Mouse (Mus musculus): ENCODE measurements around the gene Zfp784. TPM values are rescaled to one million over a fixed set of nuclear protein-coding genes. Genes with fewer than 3 reads are reported as not detected.
"Not testable (repeated sequence)": the region's sequence is repeated elsewhere in the genome, so short reads cannot be mapped to it uniquely, and the experiment has no call there.

The Zfp784 gene
- polyA plus RNA-seq, 1 experiment: 1.9 TPM

GRCm38 (mm10) chr7:5020000-5020681 is 18.1 kb downstream of the Zfp784 start, which contains the start of the genes Zfp865 and Ccdc106:
Gene Zfp865, plus strand, starts transcription at chr7:5020376.
Gene Ccdc106, plus strand, starts transcription at chr7:5020553.
- Histone ChIP-seq H3K4me1 (ENCODE audit: control insufficient read depth, insufficient read depth, insufficient read length, low read length) (peaks cover 7% of the 10 kb centered on the region; the same call in 1 of the 2 replicates), H3K4me3 (ENCODE audit: insufficient read depth, low read depth, low read length) (peak within 1 kb of the TSS; percentile 64), H3K27ac (replicated peaks; ENCODE audit: low read depth, low read length) (peak within 1 kb of the TSS; percentile 93)

GRCm38 (mm10) chr7:5019576-5019975 is 18.7 kb downstream of the Zfp784 start:
- H3K4me3 ChIP-seq (ENCODE audit: insufficient read depth, low read depth, low read length): peak overlapping the region; percentile 64

GRCm38 (mm10) chr7:5017931-5018330 is 20.3 kb downstream of the Zfp784 start:
- Histone ChIP-seq H3K4me1 (ENCODE audit: control insufficient read depth, insufficient read depth, insufficient read length, low read length) (peaks cover 7% of the 10 kb centered on the region; the same call in 1 of the 2 replicates), H3K4me3 (ENCODE audit: insufficient read depth, low read depth, low read length) (no peak overlapping the region), H3K27ac (replicated peaks; ENCODE audit: low read depth, low read length) (no peak overlapping the region)

More at GRCm38 (mm10) chr7:5019576-5019975, 18.7 kb downstream of the Zfp784 start:
- not testable (repeated sequence) for H3K4me1 ChIP-seq (ENCODE audit: control insufficient read depth, insufficient read depth, insufficient read length, low read length)
- peak overlapping the region; percentile 93 for H3K27ac ChIP-seq (replicated peaks; ENCODE audit: low read depth, low read length)

- Histone ChIP-seq H3K4me3 (ENCODE audit: insufficient read depth, low read depth, low read length) (no peak overlapping the region), H3K27ac (replicated peaks; ENCODE audit: low read depth, low read length) (no peak overlapping the region), H3K4me1 (ENCODE audit: control insufficient read depth, insufficient read depth, insufficient read length, low read length) (peaks cover 7% of the 10 kb centered on the region; the same call in 1 of the 2 replicates)
Measured at GRCm38 (mm10) chr7:5017352-5017751, 20.9 kb downstream of the Zfp784 start.

- peaks cover 7% of the 10 kb centered on the region; the same call in 1 of the 2 replicates for H3K4me1 ChIP-seq (ENCODE audit: control insufficient read depth, insufficient read depth, insufficient read length, low read length)
- H3K4me3 ChIP-seq (ENCODE audit: insufficient read depth, low read depth, low read length): no peak overlapping the region
- H3K27ac ChIP-seq (replicated peaks; ENCODE audit: low read depth, low read length): no peak overlapping the region
Measured at GRCm38 (mm10) chr7:5016920-5017319, 21.3 kb downstream of the Zfp784 start.

- peak overlapping the region; percentile 75 for H3K4me3 ChIP-seq (ENCODE audit: insufficient read depth, low read depth, low read length)
- H3K27ac ChIP-seq (replicated peaks; ENCODE audit: low read depth, low read length): peak overlapping the region; percentile 77
- peaks cover 3% of the 10 kb centered on the region; the same call in 1 of the 2 replicates for H3K4me1 ChIP-seq (ENCODE audit: control insufficient read depth, insufficient read depth, insufficient read length, low read length)
Measured at GRCm38 (mm10) chr7:5016057-5016456, 22.2 kb downstream of the Zfp784 start.

GRCm38 (mm10) chr7:5015118-5016001 is 22.9 kb downstream of the Zfp784 start, which contains the start of gene Gm44973:
Gene Gm44973, plus strand, starts transcription at chr7:5015496.
- peak within 1 kb of the TSS; percentile 98 for H3K4me3 ChIP-seq (ENCODE audit: insufficient read depth, low read depth, low read length)
- H3K27ac ChIP-seq (replicated peaks; ENCODE audit: low read depth, low read length): peak within 1 kb of the TSS; percentile 99
- H3K4me1 ChIP-seq (ENCODE audit: control insufficient read depth, insufficient read depth, insufficient read length, low read length): peaks cover 3% of the 10 kb centered on the region; the same call in 1 of the 2 replicates

- Histone ChIP-seq H3K4me3 (ENCODE audit: insufficient read depth, low read depth, low read length) (peak within 1 kb of the TSS; percentile 98), H3K27ac (replicated peaks; ENCODE audit: low read depth, low read length) (peak within 1 kb of the TSS; percentile 99), H3K4me1 (ENCODE audit: control insufficient read depth, insufficient read depth, insufficient read length, low read length) (peaks cover 3% of the 10 kb centered on the region; the same call in 1 of the 2 replicates)
Measured at GRCm38 (mm10) chr7:5014251-5015117, 23.8 kb downstream of the Zfp784 start, which contains the start of the genes Zfp524 and Fiz1. Gene Zfp524, plus strand, starts transcription at chr7:5014415. Gene Fiz1, minus strand, starts transcription at chr7:5014697.

GRCm38 (mm10) chr7:5012681-5013513 is 25.3 kb downstream of the Zfp784 start:
- Histone ChIP-seq H3K4me3 (ENCODE audit: insufficient read depth, low read depth, low read length) (no peak overlapping the region), H3K27ac (replicated peaks; ENCODE audit: low read depth, low read length) (no peak overlapping the region), H3K4me1 (ENCODE audit: control insufficient read depth, insufficient read depth, insufficient read length, low read length) (peaks cover 1% of the 10 kb centered on the region; the same call in 1 of the 2 replicates)

GRCm38 (mm10) chr7:5008229-5008628 is 30.0 kb downstream of the Zfp784 start:
- Histone ChIP-seq H3K27ac (replicated peaks; ENCODE audit: low read depth, low read length) (no peak overlapping the region), H3K4me3 (ENCODE audit: insufficient read depth, low read depth, low read length) (no peak overlapping the region), H3K4me1 (ENCODE audit: control insufficient read depth, insufficient read depth, insufficient read length, low read length) (no peaks in the 10 kb centered on the region)

GRCm38 (mm10) chr7:5002876-5003275 is 35.4 kb downstream of the Zfp784 start:
- not testable (repeated sequence) for H3K27ac ChIP-seq (replicated peaks; ENCODE audit: low read depth, low read length); H3K4me1 ChIP-seq (ENCODE audit: control insufficient read depth, insufficient read depth, insufficient read length, low read length); H3K4me3 ChIP-seq (ENCODE audit: insufficient read depth, low read depth, low read length)

GRCm38 (mm10) chr7:4999876-5000275 is 38.4 kb downstream of the Zfp784 start:
- H3K27ac ChIP-seq (replicated peaks; ENCODE audit: low read depth, low read length): no peak overlapping the region
- H3K4me1 ChIP-seq (ENCODE audit: control insufficient read depth, insufficient read depth, insufficient read length, low read length): peaks cover 8% of the 10 kb centered on the region; the same call in 1 of the 2 replicates
- H3K4me3 ChIP-seq (ENCODE audit: insufficient read depth, low read depth, low read length): no peak overlapping the region

- H3K27ac ChIP-seq (replicated peaks; ENCODE audit: low read depth, low read length): no peak overlapping the region
- H3K4me1 ChIP-seq (ENCODE audit: control insufficient read depth, insufficient read depth, insufficient read length, low read length): peaks cover 8% of the 10 kb centered on the region
- no peak overlapping the region for H3K4me3 ChIP-seq (ENCODE audit: insufficient read depth, low read depth, low read length)
Measured at GRCm38 (mm10) chr7:4996934-4997333, 41.3 kb downstream of the Zfp784 start.

Data from brown adipose tissue, adult 24 weeks (tissue).